Mouse (Mus musculus) 416B (cell line): Measurements from ENCODE around the gene Uba7.
"Not testable (repeated sequence)": the region's sequence is repeated elsewhere in the genome, so short reads cannot be mapped to it uniquely, and the experiment has no call there.

Source experiments
- DNase-seq: peaks from one replicate; pipeline ENCODE4 v3.0.0; 2011; ENCODE audit warnings: low read depth

Gene Uba7

GRCm38 (mm10) chr9:107994464-107994863 lies 19.2 kb downstream of the Uba7 start:
- DNase-seq: peak; percentile 57

GRCm38 (mm10) chr9:107995513-107995912 lies 20.2 kb downstream of the Uba7 start:
- no peak for DNase-seq

GRCm38 (mm10) chr9:107996049-107996448 lies 20.7 kb downstream of the Uba7 start, which contains the start of gene Gm20662:
TSS of gene Gm20662 (plus strand) at chr9:107996349.
- DNase-seq: no peak

GRCm38 (mm10) chr9:108001922-108002770 lies 26.8 kb downstream of the Uba7 start, which contains the start of gene Ip6k1:
TSS of gene Ip6k1 (plus strand) at chr9:108002501.
- DNase-seq: peak; percentile 100

DNA sequence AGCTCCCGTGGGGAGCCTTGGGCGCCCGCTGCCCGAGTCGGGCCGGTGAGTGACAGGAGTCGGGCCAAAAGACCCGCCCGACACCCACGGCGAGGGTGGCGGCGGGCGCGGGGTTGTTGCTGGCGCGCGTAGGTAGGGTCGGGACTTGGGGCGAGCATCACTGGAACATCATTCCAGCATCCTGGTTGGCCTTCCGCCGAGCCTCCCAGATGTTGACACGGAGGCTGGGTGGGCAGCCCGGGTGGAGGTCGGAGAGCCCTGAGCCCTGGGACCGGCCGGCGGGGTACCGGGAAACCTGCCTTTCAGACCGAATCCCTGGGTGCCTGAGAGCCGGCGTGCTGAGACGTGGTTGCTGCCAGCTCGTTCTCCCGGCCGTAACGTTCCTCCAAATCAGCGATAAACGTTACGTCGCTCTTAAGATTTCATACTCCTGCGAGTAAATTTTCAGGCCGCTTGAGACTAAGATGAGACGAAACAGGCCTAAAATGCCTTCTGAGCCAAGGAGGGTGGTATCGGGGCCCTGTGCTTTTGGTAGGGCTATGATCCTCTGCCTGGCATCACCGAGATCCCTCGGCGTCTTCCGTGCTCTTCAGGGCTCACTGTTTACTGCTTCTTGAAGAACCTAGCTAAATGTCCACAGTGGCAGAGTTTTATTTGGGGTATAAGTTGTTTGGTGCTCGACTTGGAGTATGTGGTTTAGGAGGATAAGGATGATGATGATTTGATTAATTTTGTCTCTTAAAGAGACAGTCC lies 27.6 kb downstream of the Uba7 start:
- peak; percentile 33 for DNase-seq

GRCm38 (mm10) chr9:108003531-108003890 lies 28.2 kb downstream of the Uba7 start:
- peak; percentile 25 for DNase-seq

DNA sequence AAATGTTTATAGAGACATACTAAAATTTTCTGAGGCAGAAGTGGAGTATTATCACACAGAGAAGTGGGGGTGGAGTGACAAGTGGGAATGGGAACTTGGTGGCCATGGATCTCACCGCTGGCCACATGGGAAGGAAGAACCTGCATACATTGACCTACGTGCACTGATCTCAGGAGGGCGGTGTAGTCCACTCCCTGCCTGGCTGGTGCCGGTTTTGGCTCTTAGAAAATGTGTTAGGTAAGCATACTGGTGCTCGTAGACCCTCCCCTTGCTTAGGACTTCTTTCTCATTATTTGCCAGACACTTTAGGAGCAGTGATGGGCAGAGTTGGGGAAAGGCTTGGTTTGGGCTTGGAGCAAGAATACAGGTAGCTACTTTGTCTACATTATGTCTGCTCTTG lies 32.7 kb downstream of the Uba7 start:
- DNase-seq: no peak

GRCm38 (mm10) chr9:108010385-108010784 lies 35.1 kb downstream of the Uba7 start:
- peak; percentile 41 for DNase-seq

DNA sequence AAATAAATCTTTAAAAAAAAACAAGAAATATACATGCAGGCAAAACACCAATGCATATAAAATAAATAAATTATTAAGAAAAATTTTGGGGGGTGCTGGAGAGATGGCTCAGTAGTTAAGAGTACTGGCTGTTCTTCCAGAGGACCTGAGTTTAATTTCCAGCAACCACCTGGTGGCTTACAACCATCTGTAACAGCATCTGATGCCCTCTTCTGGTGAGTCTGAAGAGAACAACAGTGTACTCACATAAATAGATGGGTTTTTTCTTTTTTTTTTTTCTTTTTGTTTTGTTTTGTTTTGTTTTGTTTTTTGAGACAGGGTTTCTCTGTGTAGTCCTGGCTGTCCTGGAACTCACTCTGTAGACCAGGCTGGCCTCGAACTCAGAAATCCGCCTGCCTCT lies 38.3 kb downstream of the Uba7 start:
- not testable (repeated sequence) for DNase-seq

- no peak for DNase-seq
Measured at GRCm38 (mm10) chr9:108017127-108017526, 41.8 kb downstream of the Uba7 start.

GRCm38 (mm10) chr9:108020741-108021140 lies 45.4 kb downstream of the Uba7 start:
- DNase-seq: no peak

GRCm38 (mm10) chr9:108023216-108023615 lies 47.9 kb downstream of the Uba7 start:
- no peak for DNase-seq

DNA sequence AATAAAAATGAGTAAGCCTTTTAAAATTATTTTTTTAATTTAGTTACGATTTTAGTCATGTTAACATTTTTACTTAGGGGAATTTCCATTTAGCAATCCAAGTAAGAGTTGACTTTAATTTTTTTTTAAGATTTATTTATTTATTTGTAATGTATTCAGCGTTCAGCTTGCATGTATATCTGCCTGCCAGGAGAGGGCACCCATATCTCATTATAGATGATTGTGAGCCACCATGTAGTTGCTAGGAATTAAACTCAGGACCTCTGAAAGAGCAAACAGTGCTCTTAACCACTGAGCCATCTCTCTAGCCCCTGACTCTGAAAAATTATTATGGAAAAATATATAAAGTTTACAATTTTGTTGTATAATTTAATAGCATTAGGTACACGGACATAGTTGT lies 51.3 kb downstream of the Uba7 start:
- DNase-seq: peak; percentile 42

GRCm38 (mm10) chr9:108027867-108028266 lies 52.6 kb downstream of the Uba7 start:
- no peak for DNase-seq

- no peak for DNase-seq
Measured at GRCm38 (mm10) chr9:108032126-108032525, 56.8 kb downstream of the Uba7 start.
